Mouse (Mus musculus): ENCODE results near the gene Osbpl2.

GRCm38 (mm10) chr2:180205956-180206280 lies 86.8 kb downstream of the Osbpl2 start:
- TF ChIP-seq POLR2A (IDR thresholded peaks at IDR 0.05; ENCODE audit: borderline replicate concordance, insufficient read depth, low read length) (no peak), CTCF (IDR thresholded peaks at IDR 0.05; ENCODE audit: borderline replicate concordance, insufficient read depth, low read depth, low read length) (no peak)

Measured in cerebellum, adult 2 months (tissue).